In the genomic region with DNA sequence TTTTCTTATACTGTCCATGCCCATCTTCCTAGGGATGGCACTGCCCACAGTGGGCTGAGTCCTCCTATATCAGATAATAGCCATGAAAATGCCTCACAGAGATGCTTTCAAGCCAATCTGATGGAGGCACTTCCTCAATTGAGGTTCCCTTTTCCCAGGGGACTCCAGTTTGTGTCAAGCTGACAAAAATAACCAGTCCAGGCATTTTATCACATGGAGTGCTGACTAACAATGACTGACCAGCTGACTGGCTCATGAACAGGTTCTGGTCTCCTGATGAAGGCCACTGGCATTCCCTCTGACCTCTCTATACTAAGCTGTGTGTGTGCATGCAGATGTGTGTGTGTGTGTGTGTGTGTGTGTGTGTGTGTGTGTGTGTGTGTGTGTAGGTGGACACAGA, we compare ENCODE assay signal across 21 mouse cellular contexts.
DNase-seq lines count a peak whose midpoint lies in the region; ATAC-seq and TF ChIP-seq lines count a peak whose summit lies in the region.
"Had no signal": no experiment of that assay in that cellular context is flagged by ENCODE, and none has a peak within 500 bp of the region (broad histone marks: within the 10 kb centered on the region; RNA-seq: fewer than 3 reads in every experiment).

No protein-coding gene starts in this region.

- H3K9me3 ChIP-seq in hindbrain, embryonic 10.5 days, result no peaks in the 10 kb centered on the region
- H3K9me3 ChIP-seq: forebrain, embryonic 12.5 days; hindbrain, embryonic 15.5 days; kidney, embryonic 15.5 days; limb, embryonic 12.5 days; liver, embryonic 15.5 days had no signal

- H3K27ac ChIP-seq in bone marrow macrophage, adult 2 months (ENCODE audit: insufficient read depth, low read depth, low read length), result peak overlapping the region; percentile 84
- no peak overlapping the region for H3K27ac ChIP-seq in hindbrain, embryonic 10.5 days
- H3K27ac ChIP-seq: forebrain, embryonic 12.5 days; hindbrain, embryonic 15.5 days; kidney, embryonic 15.5 days; limb, embryonic 12.5 days; liver, embryonic 15.5 days had no signal

- H3K4me3 ChIP-seq in bone marrow macrophage, adult 2 months (ENCODE audit: insufficient read depth, low read length), result no peak overlapping the region
- no peak overlapping the region for H3K4me3 ChIP-seq in hindbrain, embryonic 10.5 days
- H3K4me3 ChIP-seq: forebrain, embryonic 12.5 days; hindbrain, embryonic 15.5 days; kidney, embryonic 15.5 days; limb, embryonic 12.5 days; liver, embryonic 15.5 days had no signal

- no peaks in the 10 kb centered on the region for H3K36me3 ChIP-seq in hindbrain, embryonic 10.5 days
- H3K36me3 ChIP-seq: forebrain, embryonic 12.5 days; hindbrain, embryonic 15.5 days; kidney, embryonic 15.5 days; limb, embryonic 12.5 days; liver, embryonic 15.5 days had no signal

- no peaks in the 10 kb centered on the region for H3K27me3 ChIP-seq in hindbrain, embryonic 10.5 days (ENCODE audit: insufficient read depth, poor library complexity, severe bottlenecking)
- H3K27me3 ChIP-seq: hindbrain, embryonic 15.5 days; kidney, embryonic 15.5 days; limb, embryonic 12.5 days had no signal

- H3K4me1 ChIP-seq in bone marrow macrophage, adult 2 months (ENCODE audit: control insufficient read depth, insufficient read depth, low read length), result peaks cover 43% of the 10 kb centered on the region
- peaks cover 37% of the 10 kb centered on the region for H3K4me1 ChIP-seq in hindbrain, embryonic 10.5 days (replicated peaks)

- no peak for TF ChIP-seq CTCF in bone marrow macrophage, adult 2 months (IDR thresholded peaks at IDR 0.05; ENCODE audit: low read depth, low read length)

- peak; percentile 97 for DNase-seq in heart, adult 11 months
- DNase-seq in heart, postnatal 36 days, result no peak
- peak; percentile 51 for DNase-seq in layer of hippocampus, adult 9-11 months
- no peak for DNase-seq in layer of hippocampus, postnatal 25 days (ENCODE audit: extremely low spot score in 1 of 2, low spot score in 1 of 2)
- no peak for DNase-seq in testis, postnatal 14 days (ENCODE audit: low spot score)
- no peak for DNase-seq in hindbrain, embryonic 10.5 days (ENCODE audit: low spot score)
- DNase-seq: cerebellum, adult 18-20 months; cerebellum, postnatal 36 days; gastrocnemius, postnatal 10 days; kidney, postnatal 4 days; retina, postnatal 1 day; thymus, postnatal 14 days had no signal

- ATAC-seq in megakaryocyte progenitor cell, adult 5-6 weeks (replicated peaks; ENCODE audit: poor library complexity), result peak; percentile 45
- ATAC-seq: intestine, embryonic 16.5 days; midbrain, embryonic 16.5 days had no signal

- no peak for TF ChIP-seq POLR2A in bone marrow macrophage, adult 2 months (IDR thresholded peaks at IDR 0.05; ENCODE audit: borderline replicate concordance, low read depth, low read length)

- intact Hi-C loops in heart, postnatal 36 days (cut with DNase I), result no loop called here

Comparison
In these comparisons a context has a peak if more than half of its experiments do, and no peak if none do; other contexts are left out.
1. DNase-seq: peak in heart, adult 11 months (single experiment) and layer of hippocampus, adult 9-11 months (single experiment); none in heart, postnatal 36 days (0 of 2), layer of hippocampus, postnatal 25 days (0 of 2), testis, postnatal 14 days (single experiment) and hindbrain, embryonic 10.5 days (single experiment).